Mouse (Mus musculus) brain, embryonic 14.5 days (tissue): ENCODE data around the gene Scfd2.

Experiments used
- CTCF ChIP-seq: fragments of 200-500 bp; IDR thresholded peaks from 2 replicates; pipeline ENCODE4 v1.5.1; 2012; ENCODE audit warnings: inconsistent platforms, mild to moderate bottlenecking, moderate library complexity, borderline replicate concordance; ENCODE audit not compliant: insufficient read depth, insufficient read length; ENCODE audit errors: extremely low read depth
- POLR2A ChIP-seq: fragments of 200-500 bp; IDR thresholded peaks from 2 replicates; pipeline ENCODE4 v1.6.1; 2012; ENCODE audit warnings: mild to moderate bottlenecking, inconsistent platforms, borderline replicate concordance; ENCODE audit not compliant: poor library complexity, insufficient read depth, insufficient read length, severe bottlenecking; ENCODE audit errors: extremely low read depth

- TF ChIP-seq CTCF (no peak), POLR2A (no peak)
Observed at GRCm38 (mm10) chr5:74209640-74210039, 321.9 kb downstream of the Scfd2 start.
